Mouse (Mus musculus) frontal cortex, adult (tissue): ENCODE results near the gene Olfr1061.
"Not testable (repeated sequence)": the region's sequence is repeated elsewhere in the genome, so short reads cannot be mapped to it uniquely, and the experiment has no call there.

Experiments used
- ATAC-seq: cut with Nextera tagmentation; 2 replicates; pipeline ENCODE4 v1.9.2; 2017; ENCODE audit warnings: mild to moderate bottlenecking, moderate library complexity, mixed read lengths; ENCODE audit not compliant: low TSS enrichment

Olfr1061 gene

DNA sequence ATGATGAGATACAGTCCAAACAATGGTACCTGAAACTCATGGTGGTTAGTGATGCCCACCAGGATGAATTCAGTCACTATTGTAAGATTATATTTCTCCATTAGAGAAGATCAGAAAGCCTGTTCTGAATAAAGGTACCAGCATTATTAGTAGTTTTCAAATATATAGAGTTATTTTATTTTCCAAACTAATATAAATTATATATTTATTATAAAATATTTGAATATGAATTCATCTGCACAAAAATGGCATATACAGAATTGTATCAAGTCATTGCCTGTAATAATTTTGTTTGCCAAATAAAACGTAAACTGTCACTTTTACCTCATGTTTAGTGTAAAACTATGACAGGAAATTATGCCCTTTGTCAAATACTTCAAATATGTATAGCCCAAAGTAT lies at the start of gene Olfr1061:
Gene Olfr1061, minus strand, starts transcription at position 101 of the 400 bp plus-strand sequence.
- no peak for ATAC-seq

DNA sequence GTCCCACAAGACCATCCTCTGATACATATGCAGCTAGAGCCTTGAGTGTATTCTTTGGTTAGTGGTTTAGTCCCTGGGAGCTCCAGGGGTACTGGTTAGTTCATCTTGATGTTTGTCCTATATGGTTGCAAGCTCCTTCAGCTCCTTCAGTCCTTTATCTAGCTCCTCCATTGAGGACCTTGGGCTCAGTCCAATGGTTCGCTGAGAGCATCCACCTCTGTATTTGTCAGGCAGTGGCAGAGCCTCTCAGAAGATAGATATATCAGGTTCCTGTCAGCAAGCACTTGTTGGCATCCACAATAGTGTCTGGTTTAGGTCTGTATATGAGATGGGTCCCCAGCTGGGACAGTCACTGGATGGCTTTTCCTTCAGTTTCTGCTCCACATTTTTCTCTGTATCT lies 46.6 kb upstream of the Olfr1061 start:
- no peak for ATAC-seq

GRCm38 (mm10) chr2:86456169-86456568 lies 42.3 kb upstream of the Olfr1061 start, which contains the start of gene Olfr1066:
Gene Olfr1066, minus strand, starts transcription at chr2:86456269.
- ATAC-seq: no peak

DNA sequence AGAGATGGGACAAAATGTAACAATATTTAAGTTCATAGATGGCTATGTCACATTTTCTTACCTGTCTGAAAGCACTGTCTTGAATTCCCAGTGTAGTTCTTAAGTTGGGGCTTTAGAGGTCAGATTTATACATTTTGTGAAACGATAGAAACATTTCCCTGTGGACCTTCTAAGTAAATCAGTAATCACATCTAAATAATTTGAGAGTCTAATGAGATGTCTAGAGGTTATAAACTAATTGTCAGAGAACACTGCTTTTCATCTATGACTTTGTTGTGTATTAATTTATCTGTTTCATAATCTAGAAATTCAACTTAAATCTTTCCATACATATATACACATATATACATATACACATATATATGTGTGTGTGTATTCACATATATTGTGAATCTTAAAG lies 36.6 kb upstream of the Olfr1061 start, which contains the start of gene Olfr1065:
Gene Olfr1065, minus strand, starts transcription at position 101 of the 400 bp plus-strand sequence.
- not testable (repeated sequence) for ATAC-seq

GRCm38 (mm10) chr2:86442101-86442500 lies 28.3 kb upstream of the Olfr1061 start:
- not testable (repeated sequence) for ATAC-seq

GRCm38 (mm10) chr2:86428511-86428910 lies 14.7 kb upstream of the Olfr1061 start:
- ATAC-seq: not testable (repeated sequence)

GRCm38 (mm10) chr2:86426649-86427048 lies 12.8 kb upstream of the Olfr1061 start, which contains the start of gene Olfr1062:
Gene Olfr1062, minus strand, starts transcription at chr2:86426749.
- not testable (repeated sequence) for ATAC-seq

DNA sequence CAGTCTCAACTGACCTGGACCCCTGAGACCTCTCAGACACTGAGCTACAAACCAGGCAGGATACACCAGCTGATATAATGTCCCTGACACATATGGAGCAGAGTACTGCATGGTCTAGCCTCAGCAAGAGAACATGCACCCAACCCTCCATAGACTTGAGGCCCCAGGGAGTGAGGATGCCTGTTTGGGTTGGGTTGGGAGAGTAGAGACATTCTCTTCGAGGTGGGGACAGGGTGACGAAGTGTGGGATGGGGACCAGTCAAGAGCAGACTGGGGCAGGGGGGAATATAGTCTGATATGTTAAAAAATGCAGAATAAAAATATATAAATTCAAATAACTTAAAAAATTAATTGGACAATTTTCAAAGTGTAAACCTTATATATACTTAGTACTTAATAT lies 18.7 kb downstream of the Olfr1061 start:
- ATAC-seq: no peak

DNA sequence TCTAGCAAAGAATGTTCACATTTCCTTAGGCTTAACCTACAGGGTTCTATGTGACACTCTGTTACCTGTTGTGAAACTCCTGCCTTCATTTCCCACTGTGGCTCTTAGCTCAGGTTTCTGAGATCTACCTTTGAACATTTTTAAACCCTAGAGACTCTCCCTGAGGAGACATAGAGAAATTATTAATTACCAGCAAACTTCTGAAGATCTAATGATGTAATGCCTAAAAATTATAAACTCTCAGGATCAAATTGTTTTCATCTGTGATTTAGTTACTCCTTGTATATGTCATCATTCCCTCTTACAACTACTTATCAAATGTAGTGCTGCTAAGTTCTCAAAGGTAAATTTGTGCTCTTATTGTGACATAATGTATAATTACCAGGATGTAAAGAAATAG lies 25.4 kb downstream of the Olfr1061 start, which contains the start of gene Olfr1058:
Gene Olfr1058, minus strand, starts transcription at position 101 of the 400 bp plus-strand sequence.
- ATAC-seq: not testable (repeated sequence)

DNA sequence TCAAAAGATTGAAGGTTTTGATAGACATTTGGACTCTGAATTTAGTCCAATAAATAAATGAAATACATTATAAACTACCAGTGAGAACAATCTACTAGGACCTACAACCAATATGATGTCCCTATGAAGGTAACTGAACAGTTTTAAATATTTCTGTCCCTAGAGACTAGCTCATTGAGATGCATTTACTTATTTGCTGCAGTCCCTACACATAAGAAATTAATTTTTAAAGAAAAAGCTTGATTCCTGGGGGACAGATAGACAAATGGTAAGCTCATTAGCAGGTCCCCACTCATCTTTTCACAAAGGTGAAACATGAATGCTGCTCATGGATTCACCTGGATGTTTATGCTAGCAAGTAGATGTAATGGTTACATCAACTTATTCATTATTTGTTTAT lies 35.6 kb downstream of the Olfr1061 start, which contains the start of gene Olfr1057:
Gene Olfr1057, minus strand, starts transcription at position 101 of the 400 bp plus-strand sequence.
- no peak for ATAC-seq

DNA sequence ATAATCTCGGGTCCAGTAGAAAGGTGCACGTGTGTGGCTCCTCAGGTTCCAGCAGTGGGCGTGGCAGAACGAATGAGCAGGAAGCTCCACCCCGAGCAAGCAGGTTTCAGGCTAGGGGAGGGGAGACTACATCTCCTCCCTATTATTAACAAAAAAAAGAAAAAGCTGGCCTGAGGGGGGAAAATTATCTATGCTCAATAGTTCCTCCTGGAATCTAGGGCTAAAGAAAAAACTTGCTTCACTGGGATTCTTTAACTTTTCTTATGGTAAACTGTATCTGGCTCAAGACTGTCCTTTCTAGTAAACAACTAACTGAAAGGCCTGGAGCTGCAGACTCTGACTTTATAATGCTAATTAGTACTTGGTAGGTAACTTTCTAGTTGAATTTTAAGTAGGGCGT lies 47.5 kb downstream of the Olfr1061 start:
- ATAC-seq: not testable (repeated sequence)
